Mouse (Mus musculus) testis, postnatal 14 days (tissue): Measurements from ENCODE around the gene Bak1.

ENCODE experiments used
- DNase-seq: peaks from one replicate; pipeline ENCODE4 v3.0.0; 2021; ENCODE audit warnings: low spot score

Gene Bak1

GRCm38 (mm10) chr17:27028909-27029308 is at the start of gene Bak1:
Bak1 (minus strand) TSS chr17:27029009.
- no peak for DNase-seq

GRCm38 (mm10) chr17:27078499-27078898 is 49.7 kb upstream of the Bak1 start:
- DNase-seq = no peak

DNA sequence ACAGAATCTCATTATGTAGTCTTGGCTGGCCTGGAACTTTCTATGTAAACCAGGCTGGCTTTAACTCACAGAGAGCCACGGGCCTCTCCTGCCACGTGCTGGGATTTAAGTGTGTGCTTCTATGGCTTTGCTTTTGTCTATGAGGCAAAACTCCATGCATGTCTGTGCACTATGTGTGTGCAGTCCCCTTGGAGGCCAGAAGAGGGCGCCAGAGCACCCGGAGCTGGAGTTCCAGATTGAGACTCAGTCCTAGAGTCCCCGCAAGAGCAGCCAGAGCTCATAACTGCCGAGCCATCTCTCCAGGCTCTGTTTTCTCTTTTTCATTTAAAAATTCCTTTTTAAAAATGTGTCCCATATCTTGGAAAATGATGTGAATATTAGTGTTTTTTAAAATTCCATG is 49.1 kb upstream of the Bak1 start:
- peak; percentile 63 for DNase-seq

DNA sequence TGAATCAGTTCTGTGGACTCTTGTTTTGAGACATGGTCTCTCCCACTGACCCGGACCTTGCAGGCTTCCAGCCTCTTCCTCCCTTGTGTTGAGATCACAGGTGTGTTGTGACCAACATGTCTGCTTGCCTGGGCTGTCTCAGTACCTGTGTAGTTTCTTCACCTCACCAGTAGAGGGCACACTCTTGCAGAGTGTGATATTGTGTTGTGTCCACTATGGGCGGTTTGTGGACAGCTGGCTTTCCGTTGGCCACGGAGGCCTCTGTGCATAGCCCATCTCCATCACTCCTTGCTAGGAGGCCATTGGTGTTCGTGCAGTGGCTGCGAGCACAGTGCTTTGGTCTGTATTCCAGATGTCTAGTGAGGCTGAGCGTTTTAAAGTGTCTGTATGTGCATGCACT is 48.3 kb upstream of the Bak1 start:
- DNase-seq = no peak

GRCm38 (mm10) chr17:27074849-27075745 is 46.3 kb upstream of the Bak1 start:
- no peak for DNase-seq

DNA sequence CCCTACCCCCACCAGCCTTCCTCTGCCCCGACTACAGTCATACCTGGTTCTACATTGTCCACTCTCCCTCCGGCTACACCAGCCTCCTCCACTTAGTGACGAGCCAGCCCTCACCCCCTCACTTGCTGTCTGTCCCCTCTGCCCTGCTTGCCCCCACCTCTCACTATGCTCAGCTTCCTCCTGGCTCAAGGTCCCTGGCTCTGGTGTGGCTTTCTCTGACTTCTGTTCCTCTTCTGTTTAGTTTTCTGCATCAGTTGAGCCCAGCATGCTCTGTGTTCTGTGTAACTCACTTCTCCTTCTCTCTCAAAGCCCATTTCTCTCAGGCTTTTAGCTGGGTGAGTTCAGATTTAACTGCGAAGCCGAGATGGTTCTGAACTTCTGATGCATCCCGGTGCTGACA is 45.4 kb upstream of the Bak1 start:
- no peak for DNase-seq

DNA sequence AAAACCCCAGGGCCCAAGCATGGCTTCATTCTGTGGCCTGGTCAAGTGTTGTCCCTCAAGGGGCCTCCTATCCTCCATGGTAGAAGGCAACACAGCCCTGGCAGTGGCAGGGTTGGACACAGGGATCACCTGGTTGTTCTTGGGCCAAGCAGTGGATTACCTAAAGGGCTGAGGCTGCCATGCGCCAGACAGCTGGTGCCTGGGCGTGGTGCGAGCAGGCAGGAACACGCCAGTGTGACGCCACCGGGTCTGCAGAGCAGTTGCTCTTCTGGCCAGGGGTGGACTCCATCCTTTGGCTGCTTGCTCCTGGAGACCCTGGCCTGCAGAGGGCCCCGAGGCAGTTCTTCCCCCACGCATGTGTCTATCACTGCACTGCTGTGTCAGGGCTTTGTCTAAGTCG is 45.0 kb upstream of the Bak1 start:
- no peak for DNase-seq

- DNase-seq = no peak
Observed at GRCm38 (mm10) chr17:27073126-27073525, 44.3 kb upstream of the Bak1 start.

- no peak for DNase-seq
Observed at GRCm38 (mm10) chr17:27072363-27072762, 43.6 kb upstream of the Bak1 start.

DNA sequence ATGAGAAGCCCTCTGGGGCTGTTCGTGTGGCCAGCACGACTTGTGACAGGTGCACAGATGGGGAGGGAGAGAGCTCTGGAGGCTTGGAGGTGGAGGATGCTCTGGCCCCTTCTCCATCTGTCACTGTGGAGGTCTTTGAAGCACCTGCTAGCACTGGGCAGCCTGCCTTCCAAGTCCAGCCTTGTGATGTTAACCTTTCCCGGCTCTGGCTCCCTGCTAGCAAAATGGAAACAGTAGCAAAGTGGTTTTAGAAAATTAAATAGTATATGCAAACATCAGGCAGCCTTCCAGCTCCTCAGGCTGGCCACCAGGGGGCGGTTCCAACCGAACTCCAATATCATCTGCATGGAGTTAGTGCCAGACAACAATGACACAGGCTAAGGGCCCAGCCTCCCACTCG is 42.8 kb upstream of the Bak1 start:
- no peak for DNase-seq

DNA sequence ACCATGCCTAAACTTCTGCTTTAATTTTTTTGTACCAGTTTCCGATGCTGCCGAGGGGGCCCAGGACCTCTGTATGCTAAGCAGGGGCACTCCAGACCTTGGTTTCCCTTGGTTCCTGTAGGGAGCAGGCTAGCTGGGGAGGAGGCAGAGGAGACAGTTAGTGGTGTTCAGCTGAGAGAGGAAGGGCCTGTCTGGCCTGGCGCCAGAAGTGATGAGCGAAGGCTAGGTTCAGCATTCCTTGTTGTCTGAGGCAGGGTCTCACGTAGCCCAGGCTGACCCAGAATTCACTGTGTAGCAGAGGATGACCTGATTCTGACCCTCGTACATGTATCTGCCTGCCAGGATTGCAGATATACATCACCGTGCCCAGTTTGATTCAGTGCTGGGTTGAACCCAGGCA is 42.1 kb upstream of the Bak1 start:
- DNase-seq = no peak

DNA sequence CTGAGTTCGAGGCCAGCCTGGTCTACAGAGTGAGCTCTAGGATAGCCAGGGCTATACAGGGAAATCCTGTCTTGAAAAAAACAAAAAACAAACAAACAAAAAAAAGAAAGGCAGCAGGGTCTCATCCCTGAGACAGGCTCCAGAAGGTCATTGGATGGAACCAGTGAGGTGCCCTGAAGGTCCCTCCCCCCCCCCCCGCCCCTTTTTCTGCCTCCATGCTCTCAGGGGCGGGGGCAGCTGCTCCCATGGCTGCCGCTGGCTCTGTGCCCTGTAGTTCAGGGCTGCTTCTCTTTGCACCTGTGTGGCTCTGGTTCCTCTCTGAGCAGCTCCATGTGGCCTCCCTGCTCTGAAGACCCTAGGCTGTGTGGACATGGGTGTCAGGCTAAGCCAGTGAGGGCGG is 40.3 kb upstream of the Bak1 start:
- no peak for DNase-seq

DNA sequence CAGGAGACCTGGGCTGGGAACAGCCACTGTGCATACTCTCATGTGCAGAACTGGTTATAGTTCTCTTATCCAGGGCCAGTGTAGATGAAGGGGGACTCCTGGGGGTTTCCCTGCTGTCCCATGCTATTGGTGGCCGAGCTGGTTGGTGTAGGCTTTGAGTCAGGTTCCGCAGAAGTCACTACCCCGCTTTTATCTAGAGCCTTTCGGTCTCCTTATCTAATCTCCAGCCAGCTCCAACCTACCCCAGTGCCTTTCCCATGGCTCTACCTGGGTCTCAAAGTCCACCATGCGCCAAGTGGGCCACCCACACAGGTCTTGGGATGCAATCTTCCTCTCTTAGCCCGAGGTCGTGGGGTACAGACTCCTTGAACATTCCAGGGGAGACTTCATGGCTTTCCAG is 37.3 kb upstream of the Bak1 start:
- no peak for DNase-seq

DNA sequence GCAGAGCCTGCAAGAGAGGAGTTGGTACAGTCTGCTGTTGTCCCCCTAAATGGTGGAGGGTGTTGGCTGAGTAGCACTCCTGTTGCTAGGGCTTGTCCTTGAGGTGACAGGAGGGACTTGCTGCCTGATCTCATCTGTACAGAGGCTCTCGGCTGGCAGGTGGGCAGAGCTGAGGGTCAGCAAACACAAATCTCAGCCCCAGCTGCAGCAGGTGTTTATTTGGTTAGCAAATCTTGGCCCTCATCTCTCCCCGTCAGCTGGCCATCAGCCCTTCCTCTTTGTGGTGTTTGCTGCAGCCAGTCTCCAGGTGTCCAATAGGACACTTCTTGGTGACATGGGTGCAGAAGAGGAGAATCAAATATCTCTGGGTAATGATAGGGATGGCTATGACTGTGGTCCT is 35.4 kb upstream of the Bak1 start:
- no peak for DNase-seq

GRCm38 (mm10) chr17:27063717-27064116 is 34.9 kb upstream of the Bak1 start:
- DNase-seq = no peak

DNA sequence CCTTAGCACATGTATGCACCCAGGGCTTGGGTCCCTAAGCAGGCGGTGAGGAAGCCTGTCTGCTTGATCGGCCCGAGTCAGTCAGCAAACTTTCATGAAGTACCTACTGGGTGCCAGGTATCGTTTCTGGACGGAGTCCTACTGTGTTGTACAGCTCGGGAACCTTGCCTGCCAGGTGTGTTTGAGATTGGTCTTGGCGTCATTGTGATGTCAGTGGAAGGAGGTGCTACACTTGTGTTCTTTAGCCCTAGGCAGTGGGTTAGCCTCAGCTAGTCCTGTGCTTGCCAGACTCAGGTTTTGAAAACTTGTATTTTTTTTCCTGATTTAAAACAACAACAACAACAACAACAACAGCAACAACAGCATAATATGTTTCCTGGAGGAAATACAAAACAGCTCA is 33.9 kb upstream of the Bak1 start:
- DNase-seq = no peak

- DNase-seq = no peak
Observed at GRCm38 (mm10) chr17:27061727-27062126, 32.9 kb upstream of the Bak1 start.

GRCm38 (mm10) chr17:27060698-27061097 is 31.9 kb upstream of the Bak1 start:
- no peak for DNase-seq

DNA sequence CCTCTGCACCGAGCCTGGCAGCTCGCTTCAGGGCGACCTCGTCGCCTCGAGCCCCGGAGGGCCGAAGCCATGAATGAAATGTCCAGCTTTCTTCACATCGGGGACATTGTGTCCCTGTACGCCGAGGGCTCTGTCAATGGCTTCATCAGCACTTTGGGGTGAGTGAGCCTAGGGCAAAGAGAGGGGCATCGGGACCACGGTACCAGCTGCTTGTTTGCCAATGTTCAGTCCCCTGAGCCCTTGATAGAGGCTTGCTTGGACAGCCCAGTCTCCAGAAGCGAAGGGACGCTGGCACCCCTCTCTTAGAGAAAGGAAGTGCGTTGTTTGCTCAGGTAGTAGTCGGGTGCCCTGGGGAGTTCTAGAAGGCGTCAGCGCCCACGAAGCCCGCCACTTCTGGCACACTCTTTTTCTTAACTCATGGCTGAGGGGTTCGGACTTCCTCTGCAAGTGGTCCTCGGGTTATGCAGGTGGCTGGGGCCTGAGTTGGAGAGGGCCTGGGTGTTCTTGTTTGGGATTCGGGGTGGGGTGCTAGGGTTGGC is 28.8 kb upstream of the Bak1 start:
- no peak for DNase-seq

- peak; percentile 77 for DNase-seq
Observed at GRCm38 (mm10) chr17:27056812-27057516, 28.2 kb upstream of the Bak1 start, which contains the start of gene Itpr3. Itpr3 (plus strand) TSS chr17:27057304.

- DNase-seq = peak; percentile 56
Observed at GRCm38 (mm10) chr17:27056170-27056569, 27.4 kb upstream of the Bak1 start.

- no peak for DNase-seq
Observed at GRCm38 (mm10) chr17:27051514-27051913, 22.7 kb upstream of the Bak1 start.

DNA sequence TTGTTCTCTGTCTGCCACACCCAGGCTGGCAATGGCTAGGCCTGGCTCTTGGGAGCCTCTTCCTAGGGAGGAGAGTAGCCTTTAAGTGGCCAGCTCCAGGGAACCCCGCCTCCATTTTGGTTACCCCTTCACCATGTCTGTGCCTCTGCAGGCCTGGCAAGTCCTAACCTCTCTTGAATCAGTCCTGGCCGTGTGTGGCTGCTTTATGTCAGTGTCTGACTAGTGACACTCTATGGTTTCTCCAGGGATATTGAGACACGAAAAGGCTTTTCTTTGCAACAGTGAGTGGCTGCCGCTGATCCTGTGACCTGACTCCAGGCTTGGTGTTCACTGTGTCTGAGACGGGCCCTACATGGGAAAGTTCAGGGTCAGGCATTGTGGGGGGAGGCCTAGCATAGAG is 22.0 kb upstream of the Bak1 start:
- DNase-seq = no peak
